Mouse (Mus musculus) liver, adult 2 months (tissue): Measurements from ENCODE around the gene 2010003K11Rik.

Experiments
- CTCF ChIP-seq: fragments of 200-500 bp; IDR thresholded peaks from 2 replicates; pipeline ENCODE4 v1.5.1; 2011; ENCODE audit warnings: low read depth, low read length, control low read depth
- POLR2A ChIP-seq: fragments of 200-500 bp; IDR thresholded peaks from 2 replicates; pipeline ENCODE4 v1.6.1; 2011; ENCODE audit warnings: low read length, control low read depth; ENCODE audit not compliant: insufficient read depth; ENCODE audit errors: extremely low read depth

DNA sequence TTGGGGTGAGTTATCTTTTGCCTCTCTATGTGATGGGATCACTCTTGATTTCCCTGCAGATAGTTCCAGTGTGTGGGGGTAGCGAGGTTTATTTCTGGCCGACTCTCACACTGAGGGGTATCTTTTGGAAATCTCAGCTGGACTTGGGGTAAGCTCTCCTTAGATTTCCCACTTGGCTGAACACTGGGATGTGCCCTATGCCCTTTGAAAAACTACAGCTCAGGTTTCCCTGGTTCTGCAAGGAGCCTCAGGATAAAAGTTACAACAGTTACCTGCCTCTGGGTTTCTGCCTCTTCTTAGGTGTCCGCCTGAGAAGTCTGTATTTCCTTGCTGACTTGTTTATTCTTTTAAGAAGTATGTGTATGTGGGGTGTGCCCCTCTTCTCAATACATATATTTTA, 42.6 kb upstream of the 2010003K11Rik start:
- TF ChIP-seq POLR2A (no peak), CTCF (no peak)
